Mouse (Mus musculus): ENCODE measurements at regions not wholly inside any gene's neighbourhood (a gene's known extent, or its start where the extent isn't known, plus 50 kb on each side); places are given as distances from the start of the nearest gene placed in this dataset.

GRCm38 (mm10) chr2:72873948-72874347 lies 106.3 kb downstream of the Sp3 start:
- Histone ChIP-seq H3K9me3 (no peaks in the 10 kb centered on the region), H3K27ac (replicated peaks) (no peak overlapping the region), H3K4me2 (no peak overlapping the region), H3K4me1 (no peaks in the 10 kb centered on the region), H3K36me3 (no peaks in the 10 kb centered on the region), H3K9ac (no peak overlapping the region), H3K4me3 (no peak overlapping the region), H3K27me3 (replicated peaks) (no peaks in the 10 kb centered on the region)
- 72% methylated on average over 10 of the region's 10 CpGs for WGBS
- ATAC-seq (ENCODE audit: extremely low read depth, insufficient number of reproducible peaks, low FRiP score, low TSS enrichment), result no peak

- Histone ChIP-seq H3K9ac (no peak overlapping the region), H3K4me3 (no peak overlapping the region), H3K4me2 (no peak overlapping the region), H3K36me3 (no peaks in the 10 kb centered on the region), H3K9me3 (no peaks in the 10 kb centered on the region), H3K27ac (replicated peaks) (no peak overlapping the region), H3K27me3 (replicated peaks) (no peaks in the 10 kb centered on the region), H3K4me1 (no peaks in the 10 kb centered on the region)
- 82% methylated on average over 12 of the region's 12 CpGs for WGBS
- no peak for ATAC-seq (ENCODE audit: extremely low read depth, insufficient number of reproducible peaks, low FRiP score, low TSS enrichment)
Observed at GRCm38 (mm10) chr2:72874533-72874932, 105.7 kb downstream of the Sp3 start.

- Histone ChIP-seq H3K9me3 (no peaks in the 10 kb centered on the region), H3K9ac (no peak overlapping the region), H3K4me2 (no peak overlapping the region), H3K27me3 (replicated peaks) (no peaks in the 10 kb centered on the region), H3K27ac (replicated peaks) (no peak overlapping the region), H3K4me3 (no peak overlapping the region), H3K4me1 (no peaks in the 10 kb centered on the region), H3K36me3 (no peaks in the 10 kb centered on the region)
- WGBS, result 59% methylated on average over 2 of the region's 2 CpGs
- ATAC-seq (ENCODE audit: extremely low read depth, insufficient number of reproducible peaks, low FRiP score, low TSS enrichment), result no peak
Observed at GRCm38 (mm10) chr2:72875677-72876076, 104.6 kb downstream of the Sp3 start.

GRCm38 (mm10) chr2:72880016-72880415 lies 100.2 kb downstream of the Sp3 start:
- Histone ChIP-seq H3K4me3 (no peak overlapping the region), H3K9ac (no peak overlapping the region), H3K36me3 (no peaks in the 10 kb centered on the region), H3K4me1 (no peaks in the 10 kb centered on the region), H3K27me3 (replicated peaks) (no peaks in the 10 kb centered on the region), H3K4me2 (no peak overlapping the region), H3K9me3 (no peaks in the 10 kb centered on the region; the same call in 1 of the 2 replicates), H3K27ac (replicated peaks) (no peak overlapping the region)
- ATAC-seq (ENCODE audit: extremely low read depth, insufficient number of reproducible peaks, low FRiP score, low TSS enrichment), result no peak
- 85% methylated on average over 2 of the region's 2 CpGs for WGBS

GRCm38 (mm10) chr2:72881554-72881953 lies 98.7 kb downstream of the Sp3 start:
- H3K4me1 ChIP-seq, result no peaks in the 10 kb centered on the region
- H3K27ac ChIP-seq (replicated peaks), result no peak overlapping the region
- no peak overlapping the region for H3K9ac ChIP-seq
- no peaks in the 10 kb centered on the region for H3K36me3 ChIP-seq
- H3K9me3 ChIP-seq, result no peaks in the 10 kb centered on the region; the same call in 1 of the 2 replicates
- no peak overlapping the region for H3K4me2 ChIP-seq
- H3K4me3 ChIP-seq, result no peak overlapping the region
- ATAC-seq (ENCODE audit: extremely low read depth, insufficient number of reproducible peaks, low FRiP score, low TSS enrichment), result no peak
- H3K27me3 ChIP-seq (replicated peaks), result no peaks in the 10 kb centered on the region
- WGBS, result 77% methylated on average over 2 of the region's 2 CpGs

GRCm38 (mm10) chr2:72886250-72886649 lies 94.0 kb downstream of the Sp3 start:
- H3K27ac ChIP-seq (replicated peaks), result no peak overlapping the region
- no peaks in the 10 kb centered on the region for H3K36me3 ChIP-seq
- WGBS, result 67% methylated on average over 2 of the region's 2 CpGs
- H3K4me2 ChIP-seq, result no peak overlapping the region
- H3K4me3 ChIP-seq, result no peak overlapping the region
- no peak overlapping the region for H3K9ac ChIP-seq
- no peaks in the 10 kb centered on the region; the same call in 1 of the 2 replicates for H3K9me3 ChIP-seq
- H3K4me1 ChIP-seq, result peaks cover 10% of the 10 kb centered on the region
- H3K27me3 ChIP-seq (replicated peaks), result no peaks in the 10 kb centered on the region
- ATAC-seq (ENCODE audit: extremely low read depth, insufficient number of reproducible peaks, low FRiP score, low TSS enrichment), result no peak

All from heart, embryonic 13.5 days (tissue).